Mouse (Mus musculus) hindbrain, embryonic 13.5 days (tissue): ENCODE data around the gene Dock11. TPM values are rescaled to one million over a fixed set of nuclear protein-coding genes. Genes with fewer than 3 reads are reported as not detected.
A peak's percentile ranks its signal among the peaks of the same experiment; 100 is the strongest.

Experiments used
- ATAC-seq: fragments of 200-750 bp; cut with Nextera tagmentation; 2 replicates; pipeline ENCODE4 v1.8.0; 2017; ENCODE audit warnings: moderate TSS enrichment; ENCODE audit not compliant: low FRiP score
- H3K27ac ChIP-seq: fragments of 300-500 bp; sonication (generic); 2 replicates; pipeline ENCODE4 v1.5.1; 2015; ENCODE audit warnings: inconsistent platforms, mild to moderate bottlenecking, moderate library complexity
- H3K27me3 ChIP-seq: fragments of 300-500 bp; sonication (generic); 2 replicates; pipeline ENCODE4 v1.6.1; 2015; ENCODE audit warnings: mild to moderate bottlenecking, inconsistent platforms
- H3K36me3 ChIP-seq: fragments of 300-500 bp; sonication (generic); 2 replicates; pipeline ENCODE4 v1.6.1; 2015; ENCODE audit warnings: mild to moderate bottlenecking, inconsistent platforms
- H3K4me1 ChIP-seq: fragments of 300-500 bp; sonication (generic); replicated peaks from 2 replicates; pipeline ENCODE4 v1.6.1; 2015; ENCODE audit warnings: inconsistent platforms
- H3K4me2 ChIP-seq: fragments of 300-500 bp; sonication (generic); 2 replicates; pipeline ENCODE4 v1.6.1; 2015; ENCODE audit warnings: inconsistent platforms, mild to moderate bottlenecking, moderate library complexity
- H3K4me3 ChIP-seq: fragments of 300-500 bp; sonication (generic); 2 replicates; pipeline ENCODE4 v1.5.1; 2015; ENCODE audit warnings: mild to moderate bottlenecking, inconsistent platforms
- H3K9ac ChIP-seq: fragments of 300-500 bp; sonication (generic); 2 replicates; pipeline ENCODE4 v1.6.1; 2015; ENCODE audit warnings: mild to moderate bottlenecking, inconsistent platforms
- H3K9me3 ChIP-seq: fragments of 300-500 bp; sonication (generic); 2 replicates; pipeline ENCODE4 v1.6.1; 2016; ENCODE audit warnings: inconsistent platforms
- WGBS: fragments of 180-500 bp; shearing (Covaris S2); methylation state at CpG from one replicate; pipeline ENCODE4 v1.1.7; 2015; 5-methylcytosine and 5-hydroxymethylcytosine counted together
- polyA plus RNA-seq: library from polyadenylated mRNA; unstranded; fragments of >200 nt; fragmentation: Nextera tagmentation; extraction: Ambion mirVana; gene quantifications from 2 replicates; pipeline ENCODE4 v1.2.1, GENCODE M21; 2015

Dock11 gene
- polyA plus RNA-seq, 1 experiment from 2014 or later: 14.4 TPM

DNA sequence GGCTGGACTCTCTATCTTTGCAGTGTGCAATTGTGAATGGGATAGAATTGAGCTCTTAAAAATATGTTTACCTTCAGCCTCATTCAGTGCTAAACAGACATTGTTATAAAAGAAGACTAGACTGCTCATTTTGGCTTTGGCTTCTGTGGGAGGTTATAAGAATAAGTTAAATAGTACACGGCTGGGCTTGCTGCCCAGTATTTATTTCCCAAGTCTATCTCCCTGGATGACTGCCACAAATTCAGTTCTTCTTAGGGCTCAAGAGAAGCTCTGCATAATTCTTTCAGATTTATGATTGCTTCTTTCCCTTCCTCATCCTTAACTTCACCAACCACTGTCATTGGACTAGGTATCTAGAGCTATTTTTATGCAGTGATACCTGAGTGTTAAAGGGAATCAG is 158.8 kb downstream of the Dock11 start:
- ATAC-seq: no peak

GRCm38 (mm10) chrX:36050312-36050711 is 161.7 kb downstream of the Dock11 start:
- no peak overlapping the region for H3K9ac ChIP-seq
- H3K27me3 ChIP-seq: no peaks in the 10 kb centered on the region
- H3K27ac ChIP-seq: no peak overlapping the region
- H3K36me3 ChIP-seq: 0 out of 2 replicates have a peak, but pooled peaks cover 6% of the 10 kb centered on the region
- no peak for ATAC-seq
- no peaks in the 10 kb centered on the region for H3K4me1 ChIP-seq
- no peaks in the 10 kb centered on the region for H3K9me3 ChIP-seq
- no peak overlapping the region for H3K4me2 ChIP-seq
- H3K4me3 ChIP-seq: no peak overlapping the region

More for the DNA sequence above, 158.8 kb downstream of the Dock11 start:
- no peaks in the 10 kb centered on the region for H3K4me1 ChIP-seq
- no peak overlapping the region for H3K4me2 ChIP-seq
- no peaks in the 10 kb centered on the region for H3K9me3 ChIP-seq
- H3K27ac ChIP-seq: no peak overlapping the region
- H3K9ac ChIP-seq: no peak overlapping the region
- H3K27me3 ChIP-seq: no peaks in the 10 kb centered on the region
- WGBS: 89% methylated on average over 1 of the region's 1 CpGs
- no peak overlapping the region for H3K4me3 ChIP-seq
- H3K36me3 ChIP-seq: no peaks in the 10 kb centered on the region

DNA sequence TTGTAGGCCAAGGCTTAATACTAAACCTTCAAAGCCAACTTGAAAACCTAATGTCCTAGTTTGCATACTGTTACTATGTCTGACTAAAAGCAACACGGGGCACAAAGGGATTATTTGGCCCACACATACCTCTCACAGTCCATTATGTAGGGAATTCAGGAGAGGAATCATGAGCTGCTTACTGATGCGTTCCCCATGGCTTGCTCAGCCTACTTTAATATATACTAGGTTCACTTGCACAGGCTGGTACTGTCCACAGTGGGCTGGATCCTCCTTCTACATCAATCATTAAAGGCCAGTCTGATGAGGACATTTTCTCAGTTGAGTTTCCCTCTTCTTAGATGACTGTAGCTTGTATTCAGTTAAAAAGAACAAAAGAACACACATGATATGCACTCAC is 185.4 kb downstream of the Dock11 start:
- no peak overlapping the region for H3K4me3 ChIP-seq
- H3K9ac ChIP-seq: no peak overlapping the region
- H3K9me3 ChIP-seq: no peaks in the 10 kb centered on the region
- H3K4me2 ChIP-seq: no peak overlapping the region
- WGBS: 66% methylated on average over 2 of the region's 2 CpGs
- H3K27me3 ChIP-seq: no peaks in the 10 kb centered on the region
- ATAC-seq: no peak
- no peak overlapping the region for H3K27ac ChIP-seq
- H3K36me3 ChIP-seq: no peaks in the 10 kb centered on the region
- H3K4me1 ChIP-seq: no peaks in the 10 kb centered on the region

- Histone ChIP-seq H3K4me1 (no peaks in the 10 kb centered on the region), H3K36me3 (no peaks in the 10 kb centered on the region), H3K4me3 (no peak overlapping the region), H3K4me2 (no peak overlapping the region), H3K9ac (no peak overlapping the region), H3K27me3 (no peaks in the 10 kb centered on the region), H3K27ac (no peak overlapping the region), H3K9me3 (no peaks in the 10 kb centered on the region)
- WGBS: 85% methylated on average over 4 of the region's 4 CpGs
- ATAC-seq: no peak
Observed at GRCm38 (mm10) chrX:36077164-36077563, 188.5 kb downstream of the Dock11 start.

- H3K27ac ChIP-seq: no peak overlapping the region
- no peak for ATAC-seq
- H3K9me3 ChIP-seq: no peaks in the 10 kb centered on the region
- H3K27me3 ChIP-seq: no peaks in the 10 kb centered on the region
- no peak overlapping the region for H3K9ac ChIP-seq
- no peaks in the 10 kb centered on the region for H3K36me3 ChIP-seq
- no peak overlapping the region for H3K4me2 ChIP-seq
- WGBS: 62% methylated on average over 1 of the region's 1 CpGs
- H3K4me1 ChIP-seq: no peaks in the 10 kb centered on the region
- no peak overlapping the region for H3K4me3 ChIP-seq
Observed at GRCm38 (mm10) chrX:36082917-36083316, 194.3 kb downstream of the Dock11 start.

DNA sequence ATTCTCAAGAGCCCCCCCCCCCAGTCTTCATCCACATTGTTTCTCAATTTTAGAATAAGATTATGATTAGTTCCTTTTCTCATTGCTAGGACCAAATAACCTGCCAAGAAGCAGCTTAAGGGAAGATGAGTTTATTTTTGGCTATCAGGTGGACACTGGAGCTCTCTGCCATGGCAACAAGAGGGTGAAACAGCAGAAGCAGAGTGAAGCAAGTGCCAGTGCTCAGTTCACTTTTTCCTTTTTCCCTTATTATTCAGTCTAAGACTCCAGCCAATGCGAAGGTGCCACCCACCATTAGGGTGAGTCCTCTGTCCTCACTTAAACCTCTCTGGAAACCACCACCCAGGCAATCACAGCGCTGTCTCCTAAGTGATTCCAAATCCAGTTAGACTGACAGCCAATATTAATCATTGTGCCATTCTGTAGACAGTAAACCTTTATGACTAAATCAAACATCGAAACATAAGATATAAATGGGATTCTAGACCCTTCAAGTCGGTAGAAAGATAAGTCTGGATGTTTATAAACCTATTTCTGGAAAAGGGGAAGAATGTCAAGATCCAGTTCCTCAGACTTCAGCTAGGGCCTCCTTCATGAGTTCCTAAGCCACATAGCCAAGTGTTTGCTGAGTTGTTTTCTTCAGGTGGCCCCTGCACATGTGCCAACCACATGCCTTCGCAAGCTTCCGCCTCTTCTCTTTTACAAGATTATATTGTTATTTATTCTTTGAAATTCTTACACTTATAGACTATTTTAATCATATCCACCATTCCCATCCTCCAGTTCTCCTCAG is 200.0 kb downstream of the Dock11 start:
- WGBS: 90% methylated on average over 6 of the region's 6 CpGs
- Histone ChIP-seq H3K9me3 (no peaks in the 10 kb centered on the region), H3K36me3 (no peaks in the 10 kb centered on the region), H3K4me2 (no peak overlapping the region), H3K4me1 (no peaks in the 10 kb centered on the region), H3K27ac (no peak overlapping the region), H3K9ac (no peak overlapping the region), H3K27me3 (no peaks in the 10 kb centered on the region), H3K4me3 (no peak overlapping the region)
- no peak for ATAC-seq

- H3K4me1 ChIP-seq: no peaks in the 10 kb centered on the region
- WGBS: 89% methylated on average over 1 of the region's 1 CpGs
Observed at GRCm38 (mm10) chrX:36100883-36101282, 212.3 kb downstream of the Dock11 start.

GRCm38 (mm10) chrX:36101318-36101717 is 212.7 kb downstream of the Dock11 start:
- H3K9ac ChIP-seq: no peak overlapping the region
- H3K27me3 ChIP-seq: no peaks in the 10 kb centered on the region
- H3K9me3 ChIP-seq: no peaks in the 10 kb centered on the region
- H3K4me2 ChIP-seq: no peak overlapping the region
- H3K4me1 ChIP-seq: no peaks in the 10 kb centered on the region
- WGBS: 76% methylated on average over 3 of the region's 3 CpGs
- H3K4me3 ChIP-seq: no peak overlapping the region
- H3K36me3 ChIP-seq: no peaks in the 10 kb centered on the region
- H3K27ac ChIP-seq: no peak overlapping the region
- ATAC-seq: no peak

More at GRCm38 (mm10) chrX:36100883-36101282, 212.3 kb downstream of the Dock11 start:
- Histone ChIP-seq H3K4me3 (no peak overlapping the region), H3K27ac (no peak overlapping the region), H3K9ac (no peak overlapping the region), H3K4me2 (no peak overlapping the region), H3K27me3 (no peaks in the 10 kb centered on the region), H3K36me3 (no peaks in the 10 kb centered on the region), H3K9me3 (no peaks in the 10 kb centered on the region)
- no peak for ATAC-seq

DNA sequence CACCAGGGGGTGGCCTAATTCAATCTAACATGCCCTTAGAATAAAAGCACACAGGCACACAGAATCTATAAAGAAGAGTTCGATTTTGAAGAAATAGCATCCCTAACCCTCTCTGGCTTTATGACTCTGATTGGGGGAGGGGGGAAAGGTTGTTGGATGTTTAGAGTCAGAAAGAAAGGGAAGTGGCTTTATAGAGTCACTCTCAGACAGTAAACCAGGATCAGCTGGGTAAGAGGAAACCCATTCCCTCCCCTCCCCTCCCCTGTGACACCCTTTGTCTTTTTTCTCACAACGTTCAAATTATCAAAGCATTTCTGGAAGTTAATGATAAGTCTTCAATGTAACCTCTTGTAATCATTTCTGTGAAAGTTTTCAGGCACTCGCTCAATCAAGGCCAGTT is 220.0 kb downstream of the Dock11 start:
- no peaks in the 10 kb centered on the region for H3K27me3 ChIP-seq
- WGBS: 44% methylated on average over 3 of the region's 3 CpGs
- no peak for ATAC-seq

DNA sequence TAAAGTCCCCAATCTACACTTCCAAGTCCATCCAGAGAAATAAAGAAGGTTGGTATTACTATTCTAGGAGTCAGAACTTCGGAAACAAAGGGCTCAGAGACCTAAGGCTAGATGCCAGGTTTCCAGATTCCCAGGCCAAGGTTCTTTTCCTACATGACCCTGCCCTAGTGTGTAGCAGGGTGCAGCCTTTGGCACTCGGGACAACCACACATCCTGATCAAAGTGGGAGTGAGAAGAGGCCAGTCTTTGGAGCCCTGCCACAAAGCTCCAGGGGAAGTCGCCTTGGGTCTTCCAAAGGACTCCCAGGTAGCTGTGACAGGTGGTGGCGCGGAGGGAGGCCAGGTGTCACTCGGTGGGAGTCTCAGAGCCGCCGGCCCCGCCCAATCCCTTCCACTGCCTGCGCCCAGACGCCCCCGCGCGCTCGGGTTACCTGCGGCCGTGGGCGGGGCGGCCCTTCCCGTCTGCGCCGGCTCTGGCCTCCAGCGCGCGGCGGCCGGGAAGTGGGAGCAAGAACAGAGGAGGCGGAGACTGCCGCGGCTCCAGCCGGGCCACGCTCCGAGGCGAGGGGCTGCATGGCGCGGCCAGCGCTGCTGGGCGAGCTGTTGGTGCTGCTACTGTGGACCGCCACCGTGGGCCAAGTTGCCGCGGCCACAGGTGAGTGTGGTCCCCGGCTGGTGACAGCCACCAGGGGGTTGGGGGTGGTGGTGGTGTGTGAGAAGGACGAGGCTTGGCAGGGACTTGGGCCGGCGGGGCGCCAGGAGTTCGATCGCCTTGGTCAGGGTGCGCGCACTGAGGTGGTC is 223.2 kb downstream of the Dock11 start, which contains the start of gene Il13ra1:
Gene Il13ra1, plus strand, starts transcription at position 489 of the 800 bp plus-strand sequence.
- H3K4me1 ChIP-seq: no peaks in the 10 kb centered on the region
- no peaks in the 10 kb centered on the region for H3K9me3 ChIP-seq
- peak within 1 kb of the TSS; percentile 47 for H3K4me3 ChIP-seq
- H3K9ac ChIP-seq: peak within 1 kb of the TSS; percentile 58
- H3K27ac ChIP-seq: no peak within 1 kb of the TSS
- ATAC-seq: peak; percentile 84
- WGBS: 17% methylated on average over 47 of the region's 51 CpGs
- peak within 1 kb of the TSS; percentile 70 for H3K4me2 ChIP-seq
- H3K27me3 ChIP-seq: no peaks in the 10 kb centered on the region
- no peaks in the 10 kb centered on the region for H3K36me3 ChIP-seq

More for the DNA sequence above, 220.0 kb downstream of the Dock11 start:
- Histone ChIP-seq H3K4me1 (no peaks in the 10 kb centered on the region), H3K4me3 (no peak overlapping the region), H3K36me3 (no peaks in the 10 kb centered on the region), H3K27ac (no peak overlapping the region), H3K9ac (no peak overlapping the region), H3K9me3 (no peaks in the 10 kb centered on the region), H3K4me2 (no peak overlapping the region)

DNA sequence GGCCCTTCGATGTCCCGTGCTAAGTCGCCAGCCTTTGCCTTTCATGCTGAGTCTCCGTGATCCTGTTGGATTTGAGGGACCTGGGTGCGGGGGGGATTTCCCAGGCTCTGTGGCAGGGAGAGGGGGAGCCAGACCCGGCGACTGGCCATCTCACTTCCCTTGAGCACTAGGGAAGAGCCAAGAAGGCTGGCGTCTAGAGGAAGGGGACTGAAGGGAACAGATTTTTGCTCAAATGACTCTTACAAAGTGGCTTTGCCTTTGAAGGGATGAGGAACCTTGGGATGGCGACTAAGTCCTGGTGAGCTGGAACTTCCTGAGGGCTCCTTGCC is 223.8 kb downstream of the Dock11 start:
- WGBS: 8% methylated on average over 6 of the region's 9 CpGs
- ATAC-seq: peak; percentile 46; the same call in 1 of the 2 replicates
- H3K9me3 ChIP-seq: no peaks in the 10 kb centered on the region
- no peaks in the 10 kb centered on the region for H3K36me3 ChIP-seq
- H3K4me3 ChIP-seq: peak overlapping the region; percentile 47
- H3K4me1 ChIP-seq: no peaks in the 10 kb centered on the region
- no peaks in the 10 kb centered on the region for H3K27me3 ChIP-seq
- H3K9ac ChIP-seq: peak overlapping the region; percentile 58
- H3K4me2 ChIP-seq: peak overlapping the region; percentile 70
- no peak overlapping the region for H3K27ac ChIP-seq

DNA sequence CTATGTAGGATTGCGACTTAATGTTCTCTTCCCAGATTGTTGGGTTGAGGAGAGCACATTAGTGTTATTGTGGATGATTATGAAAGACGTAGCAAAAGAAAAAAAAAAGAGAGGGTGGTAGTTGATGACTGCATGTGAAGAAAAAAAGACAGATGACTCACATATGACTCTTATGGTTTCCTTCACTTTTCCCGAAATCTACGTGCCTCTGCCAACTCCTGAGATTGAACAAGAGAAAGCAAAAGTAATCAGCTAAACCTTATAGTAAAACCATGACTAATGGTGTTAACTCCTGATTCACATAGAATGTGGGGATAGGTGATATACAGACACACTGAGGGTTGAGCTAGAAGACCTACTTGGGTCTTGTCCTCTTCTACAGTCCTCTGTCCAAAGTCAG is 226.5 kb downstream of the Dock11 start:
- no peaks in the 10 kb centered on the region for H3K4me1 ChIP-seq
- no peak overlapping the region for H3K4me2 ChIP-seq
- H3K9ac ChIP-seq: no peak overlapping the region
- no peak overlapping the region for H3K4me3 ChIP-seq
- no peak overlapping the region for H3K27ac ChIP-seq
- ATAC-seq: no peak
- 90% methylated on average over 4 of the region's 4 CpGs for WGBS
- no peaks in the 10 kb centered on the region for H3K27me3 ChIP-seq
- no peaks in the 10 kb centered on the region for H3K9me3 ChIP-seq
- H3K36me3 ChIP-seq: no peaks in the 10 kb centered on the region
